Mouse (Mus musculus): ENCODE measurements around the gene Cbr3.
A peak's percentile ranks its signal among the peaks of the same experiment; 100 is the strongest.

Cbr3 gene

GRCm38 (mm10) chr16:93711411-93712188, 28.6 kb downstream of the Cbr3 start, which contains the start of gene Dop1b:
TSS of gene Dop1b (plus strand) at chr16:93711904.
- DNase-seq (ENCODE audit: low read depth), result peak; percentile 99

- peak; percentile 61 for DNase-seq (ENCODE audit: low read depth)
Measured at GRCm38 (mm10) chr16:93712189-93712885, 29.3 kb downstream of the Cbr3 start.

GRCm38 (mm10) chr16:93712966-93713365, 30.0 kb downstream of the Cbr3 start:
- DNase-seq (ENCODE audit: low read depth), result no peak

GRCm38 (mm10) chr16:93714426-93714825, 31.4 kb downstream of the Cbr3 start:
- no peak for DNase-seq (ENCODE audit: low read depth)

- DNase-seq (ENCODE audit: low read depth), result no peak
Measured at GRCm38 (mm10) chr16:93715826-93716225, 32.8 kb downstream of the Cbr3 start.

GRCm38 (mm10) chr16:93717299-93717703, 34.3 kb downstream of the Cbr3 start:
- no peak for DNase-seq (ENCODE audit: low read depth)

- DNase-seq (ENCODE audit: low read depth), result no peak
Measured at GRCm38 (mm10) chr16:93721771-93722170, 38.8 kb downstream of the Cbr3 start.

- no peak for DNase-seq (ENCODE audit: low read depth)
Measured at GRCm38 (mm10) chr16:93722476-93722875, 39.5 kb downstream of the Cbr3 start.

GRCm38 (mm10) chr16:93725417-93726144, 42.6 kb downstream of the Cbr3 start:
- DNase-seq (ENCODE audit: low read depth), result no peak

- DNase-seq (ENCODE audit: low read depth), result no peak
Measured at GRCm38 (mm10) chr16:93726186-93726585, 43.2 kb downstream of the Cbr3 start.

GRCm38 (mm10) chr16:93728676-93729075, 45.7 kb downstream of the Cbr3 start:
- no peak for DNase-seq (ENCODE audit: low read depth)

- no peak for DNase-seq (ENCODE audit: low read depth)
Measured at GRCm38 (mm10) chr16:93729801-93730721, 47.0 kb downstream of the Cbr3 start.

- no peak for DNase-seq (ENCODE audit: low read depth)
Measured at GRCm38 (mm10) chr16:93731310-93731709, 48.3 kb downstream of the Cbr3 start.

GRCm38 (mm10) chr16:93732875-93733569, 50.0 kb downstream of the Cbr3 start:
- DNase-seq (ENCODE audit: low read depth), result no peak

- no peak for DNase-seq (ENCODE audit: low read depth)
Measured at GRCm38 (mm10) chr16:93739251-93739650, 56.2 kb downstream of the Cbr3 start.

Measured in induced T-regulatory cell, adult 2 months (primary cell).